Mouse (Mus musculus): ENCODE measurements around the gene Calr4.

DNA sequence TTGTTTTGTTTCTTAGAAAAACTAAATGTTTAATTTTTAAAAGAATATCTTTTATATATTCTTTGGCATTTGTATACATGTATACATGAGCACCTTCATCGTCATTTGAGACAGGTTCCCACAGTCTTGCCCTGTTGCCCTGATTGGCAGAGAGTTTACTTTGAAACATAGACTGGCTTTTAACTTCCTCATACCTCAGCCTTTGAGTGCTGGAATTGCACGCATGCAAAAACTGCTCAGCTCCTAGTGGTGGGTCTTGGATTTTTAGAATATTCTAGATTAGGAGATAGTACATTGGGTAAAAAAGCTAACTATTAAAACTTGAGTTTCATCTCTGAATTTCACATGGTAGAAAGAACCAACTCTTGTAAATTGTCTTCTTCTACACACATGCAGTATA, 21.0 kb downstream of the Calr4 start:
- TF ChIP-seq CTCF (IDR thresholded peaks at IDR 0.05; ENCODE audit: low read depth), result peak; percentile 27; the same call in 1 of the 2 replicates
- TF ChIP-seq EP300 (IDR thresholded peaks at IDR 0.05; ENCODE audit: low read depth), result no peak

Measured in liver, postnatal 0 days (tissue).